Mouse (Mus musculus) ES-E14 (cell line): Measurements from ENCODE around the gene Wdr81. TPM values are rescaled to one million over a fixed set of nuclear protein-coding genes. Genes with fewer than 3 reads are reported as not detected.
"Not testable (repeated sequence)": the region's sequence is repeated elsewhere in the genome, so short reads cannot be mapped to it uniquely, and the experiment has no call there.

ENCODE experiments used
- DNase-seq: peaks from one replicate; pipeline ENCODE4 v3.0.0-alpha.2; 2013; ENCODE audit warnings: low read depth, low spot score
- H3K27ac ChIP-seq: 2 replicates; pipeline ENCODE4 v1.5.1; 2012; ENCODE audit warnings: low read depth, mild to moderate bottlenecking, low read length, moderate library complexity, mixed read lengths; ENCODE audit not compliant: poor library complexity, insufficient read depth, severe bottlenecking
- H3K36me3 ChIP-seq: 2 replicates; pipeline ENCODE4 v1.6.1; 2012; ENCODE audit warnings: mild to moderate bottlenecking, low read length, moderate library complexity, mixed read lengths; ENCODE audit not compliant: control insufficient read depth, poor library complexity, insufficient read depth, severe bottlenecking
- H3K4me1 ChIP-seq, 2 experiments: fragments of 150-350 bp in 1 of 2; sonication (generic) in 1 of 2; 2 replicates each; pipeline ENCODE4 v1.6.1; 2012; ENCODE audit warnings: low read length in 2 of 2, mild to moderate bottlenecking in 1 of 2, mixed read lengths in 1 of 2; ENCODE audit not compliant: control insufficient read depth in 2 of 2, insufficient read depth in 2 of 2, poor library complexity in 1 of 2
- H3K4me3 ChIP-seq, 2 experiments: fragments of 150-350 bp in 1 of 2; sonication (generic) in 1 of 2; 2 replicates each; pipeline ENCODE4 v1.5.1; 2012; ENCODE audit warnings: low read length in 2 of 2, low read depth in 1 of 2, mild to moderate bottlenecking in 1 of 2, mixed read lengths in 1 of 2; ENCODE audit not compliant: insufficient read depth in 1 of 2, poor library complexity in 1 of 2, severe bottlenecking in 1 of 2
- H3K9ac ChIP-seq: 2 replicates; pipeline ENCODE4 v1.6.1; 2012; ENCODE audit warnings: low read depth, mild to moderate bottlenecking, low read length, mixed read lengths; ENCODE audit not compliant: poor library complexity, insufficient read depth, severe bottlenecking
- H3K9me3 ChIP-seq: fragments of 150-350 bp; sonication (generic); 2 replicates; pipeline ENCODE4 v1.6.1; 2012; ENCODE audit warnings: low read depth, mild to moderate bottlenecking, low read length; ENCODE audit not compliant: control insufficient read depth, insufficient read depth
- CHD2 ChIP-seq: IDR thresholded peaks from 2 replicates; pipeline ENCODE4 v1.6.1; 2014; ENCODE audit warnings: mild to moderate bottlenecking, low read depth, low read length, inconsistent platforms
- HCFC1 ChIP-seq: IDR thresholded peaks from 2 replicates; pipeline ENCODE4 v1.6.1; 2012; ENCODE audit warnings: low read length, inconsistent platforms, borderline replicate concordance; ENCODE audit not compliant: insufficient read depth
- MAFK ChIP-seq: IDR thresholded peaks from 2 replicates; pipeline ENCODE4 v1.6.1; 2014; ENCODE audit warnings: mild to moderate bottlenecking, low read depth, low read length, inconsistent platforms; ENCODE audit not compliant: insufficient read depth
- ZC3H11A ChIP-seq: IDR thresholded peaks from 2 replicates; pipeline ENCODE4 v1.6.1; 2012; ENCODE audit warnings: low read depth, mild to moderate bottlenecking, inconsistent platforms, low read length, borderline replicate concordance
- ZNF384 ChIP-seq: IDR thresholded peaks from 2 replicates; pipeline ENCODE4 v1.6.1; 2012; ENCODE audit warnings: low read depth, low read length, inconsistent platforms
- in situ Hi-C, 2 experiments: fragments of 600-800 bp; cut with MboI; formaldehyde crosslinking; loops; one replicate each; pipeline ENCODE4 v1.15.1; 2025; ENCODE audit warnings: low sequenced_read_pairs in 2 of 2, inconsistent platforms in 1 of 2; ENCODE audit not compliant: unreplicated experiment in 2 of 2
- total RNA-seq: library from RNA; depleted of rRNA; stranded (reverse); fragments of 300-350 nt; gene quantifications from 2 replicates; pipeline ENCODE4 v1.2.3, GENCODE M21; 2012

The Wdr81 gene
- total RNA-seq, 1 experiment = 11.8 TPM

DNA sequence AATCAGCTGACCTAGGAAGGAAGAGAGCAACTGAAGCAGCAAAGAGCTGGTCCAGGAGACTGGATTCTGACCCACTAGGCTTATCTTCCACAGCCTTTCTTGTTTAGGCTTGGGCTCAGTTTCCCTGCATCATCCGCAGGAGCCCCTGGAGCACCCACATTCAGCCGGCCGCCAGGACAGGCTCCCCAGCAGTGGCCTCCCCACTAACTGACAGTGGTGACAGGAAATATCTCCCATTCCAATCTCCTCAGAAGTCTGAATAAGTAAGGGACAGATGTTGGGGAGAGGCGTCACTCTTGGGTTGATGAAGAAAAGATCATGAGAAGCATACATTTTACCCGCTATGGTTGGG is 5.2 kb upstream of the Wdr81 start:
- H3K9me3 ChIP-seq = no peaks in the 10 kb centered on the region
- no peak for DNase-seq
- peak overlapping the region; percentile 69 for H3K9ac ChIP-seq
- peak overlapping the region; percentile 84 for H3K27ac ChIP-seq
- in situ Hi-C loops = no loop called here
- H3K4me1 ChIP-seq = peaks cover 2 to 9% of the 10 kb centered on the region in 2 experiments; a peak in 3 of 4 replicates
- peak overlapping the region; percentile 40 to 80 for H3K4me3 ChIP-seq
- TF ChIP-seq CHD2 (no peak), ZC3H11A (no peak), ZNF384 (no peak), HCFC1 (no peak), MAFK (no peak)
- no peaks in the 10 kb centered on the region; the same call in 1 of the 2 replicates for H3K36me3 ChIP-seq

- H3K4me3 ChIP-seq = no peak overlapping the region
- no peaks in the 10 kb centered on the region; the same call in 1 of the 2 replicates for H3K36me3 ChIP-seq
- H3K9me3 ChIP-seq = no peaks in the 10 kb centered on the region
- in situ Hi-C loops = no loop called here
- no peak for DNase-seq
- H3K4me1 ChIP-seq = peaks cover 2 to 9% of the 10 kb centered on the region in 2 experiments; a peak in 3 of 4 replicates
- 0 out of 2 replicates have a peak overlapping the region, but pooled peaks have one; percentile 16 for H3K9ac ChIP-seq
- H3K27ac ChIP-seq = no peak overlapping the region
- no peak for TF ChIP-seq MAFK
- no peak for TF ChIP-seq ZNF384
- TF ChIP-seq CHD2 = no peak
- TF ChIP-seq ZC3H11A = no peak
- TF ChIP-seq HCFC1 = no peak
Measured at GRCm38 (mm10) chr11:75459141-75459711, 4.7 kb upstream of the Wdr81 start.

- Histone ChIP-seq H3K4me1 (peaks cover 2 to 11% of the 10 kb centered on the region in 2 experiments; a peak in 3 of 4 replicates), H3K4me3 (no peak overlapping the region), H3K9me3 (no peaks in the 10 kb centered on the region), H3K36me3 (no peaks in the 10 kb centered on the region; the same call in 1 of the 2 replicates), H3K27ac (no peak overlapping the region), H3K9ac (no peak overlapping the region)
- in situ Hi-C loops = no loop called here
- DNase-seq = no peak
- TF ChIP-seq MAFK (no peak), CHD2 (no peak), ZC3H11A (no peak), HCFC1 (no peak), ZNF384 (no peak)
Measured at GRCm38 (mm10) chr11:75458628-75459041, 4.1 kb upstream of the Wdr81 start.

DNA sequence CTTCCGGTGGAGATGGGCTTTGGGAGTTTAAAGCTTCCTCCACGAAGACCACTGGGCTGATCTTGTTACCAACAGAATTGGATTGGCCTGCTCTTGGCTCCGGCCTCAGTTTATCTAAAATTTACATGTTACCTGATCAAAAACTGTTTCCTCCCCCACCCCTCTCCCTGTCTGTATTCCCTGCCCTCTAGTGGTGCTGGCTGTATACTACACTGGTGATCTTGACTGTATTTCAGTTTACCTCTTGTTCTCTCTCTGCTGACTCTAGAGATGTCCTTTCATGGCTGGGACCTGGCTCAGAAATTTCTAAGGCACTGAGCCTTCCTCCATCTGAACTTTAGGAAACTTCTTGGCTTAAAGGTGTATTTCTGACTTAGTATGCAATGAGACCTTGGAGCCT is 3.7 kb upstream of the Wdr81 start:
- H3K9me3 ChIP-seq = no peaks in the 10 kb centered on the region
- no peak overlapping the region; the same call in 1 of the 2 replicates for H3K9ac ChIP-seq
- no peak overlapping the region for H3K27ac ChIP-seq
- in situ Hi-C loops = no loop called here
- H3K4me3 ChIP-seq = no peak overlapping the region
- peaks cover 0 to 10% of the 10 kb centered on the region in 2 experiments; a peak in 3 of 4 replicates for H3K4me1 ChIP-seq
- no peaks in the 10 kb centered on the region for H3K36me3 ChIP-seq
- TF ChIP-seq ZNF384 = no peak
- no peak for TF ChIP-seq CHD2
- TF ChIP-seq MAFK = no peak
- TF ChIP-seq HCFC1 = no peak
- no peak for TF ChIP-seq ZC3H11A
- no peak for DNase-seq

GRCm38 (mm10) chr11:75456440-75456871 is 1.9 kb upstream of the Wdr81 start:
- Histone ChIP-seq H3K4me1 (peaks cover 0 to 7% of the 10 kb centered on the region in 2 experiments; a peak in 2 of 4 replicates), H3K27ac (no peak overlapping the region), H3K9ac (no peak overlapping the region), H3K36me3 (peaks cover 4% of the 10 kb centered on the region; the same call in 1 of the 2 replicates), H3K4me3 (no peak overlapping the region), H3K9me3 (no peaks in the 10 kb centered on the region)
- no peak for DNase-seq
- in situ Hi-C loops = no loop called here
- TF ChIP-seq ZC3H11A = no peak
- no peak for TF ChIP-seq HCFC1
- no peak for TF ChIP-seq CHD2
- TF ChIP-seq ZNF384 = no peak
- no peak for TF ChIP-seq MAFK

- H3K27ac ChIP-seq, H3K9ac ChIP-seq, H3K36me3 ChIP-seq, in situ Hi-C loops, H3K9me3 ChIP-seq, H3K4me3 ChIP-seq, DNase-seq, H3K4me1 ChIP-seq: not testable (repeated sequence)
Measured at GRCm38 (mm10) chr11:75455971-75456370, 1.5 kb upstream of the Wdr81 start.
